Mouse (Mus musculus): ENCODE measurements around the gene St3gal5. TPM values are rescaled to one million over a fixed set of nuclear protein-coding genes. Genes with fewer than 3 reads are reported as not detected.
"Not testable (repeated sequence)": the region's sequence is repeated elsewhere in the genome, so short reads cannot be mapped to it uniquely, and the experiment has no call there.

The St3gal5 gene
- polyA plus RNA-seq, 1 experiment from 2014 or later = 33.0 TPM

GRCm38 (mm10) chr6:72060677-72061076, 36.7 kb upstream of the St3gal5 start:
- H3K27me3 ChIP-seq (ENCODE audit: control insufficient read depth, insufficient read depth, low read length); H3K27ac ChIP-seq (replicated peaks; ENCODE audit: low read depth, low read length); H3K36me3 ChIP-seq (ENCODE audit: control insufficient read depth, insufficient read depth, low read length); DNase-seq (ENCODE audit: low spot score); H3K4me2 ChIP-seq (ENCODE audit: low read depth, severe bottlenecking); ATAC-seq (ENCODE audit: insufficient number of reproducible peaks, low FRiP score, low TSS enrichment, low read depth); H3K9ac ChIP-seq (ENCODE audit: low read length); H3K4me3 ChIP-seq (ENCODE audit: low read depth, low read length); H3K9me3 ChIP-seq (ENCODE audit: control insufficient read depth, low read length); H3K4me1 ChIP-seq (ENCODE audit: control insufficient read depth, insufficient read depth, low read length): not testable (repeated sequence)
- WGBS = 82% methylated on average over 10 of the region's 10 CpGs

GRCm38 (mm10) chr6:72063718-72064117, 33.7 kb upstream of the St3gal5 start:
- 75% methylated on average over 6 of the region's 6 CpGs for WGBS
- no peak for DNase-seq (ENCODE audit: low spot score)
- no peak overlapping the region for H3K4me2 ChIP-seq (ENCODE audit: low read depth, severe bottlenecking)

GRCm38 (mm10) chr6:72065988-72066387, 31.4 kb upstream of the St3gal5 start:
- no peak overlapping the region for H3K4me2 ChIP-seq (ENCODE audit: low read depth, severe bottlenecking)
- H3K4me3 ChIP-seq (ENCODE audit: low read depth, low read length) = no peak overlapping the region
- H3K9ac ChIP-seq (ENCODE audit: low read length) = no peak overlapping the region
- H3K9me3 ChIP-seq (ENCODE audit: control insufficient read depth, low read length) = no peaks in the 10 kb centered on the region
- H3K27ac ChIP-seq (replicated peaks; ENCODE audit: low read depth, low read length) = no peak overlapping the region
- no peaks in the 10 kb centered on the region for H3K4me1 ChIP-seq (ENCODE audit: control insufficient read depth, insufficient read depth, low read length)
- no peak for ATAC-seq (ENCODE audit: insufficient number of reproducible peaks, low FRiP score, low TSS enrichment, low read depth)
- WGBS = 80% methylated on average over 9 of the region's 10 CpGs
- no peak for DNase-seq (ENCODE audit: low spot score)
- no peaks in the 10 kb centered on the region for H3K36me3 ChIP-seq (ENCODE audit: control insufficient read depth, insufficient read depth, low read length)
- H3K27me3 ChIP-seq (ENCODE audit: control insufficient read depth, insufficient read depth, low read length) = no peaks in the 10 kb centered on the region

More at GRCm38 (mm10) chr6:72063718-72064117, 33.7 kb upstream of the St3gal5 start:
- Histone ChIP-seq H3K9ac (ENCODE audit: low read length) (no peak overlapping the region), H3K27me3 (ENCODE audit: control insufficient read depth, insufficient read depth, low read length) (no peaks in the 10 kb centered on the region), H3K4me3 (ENCODE audit: low read depth, low read length) (no peak overlapping the region), H3K27ac (replicated peaks; ENCODE audit: low read depth, low read length) (no peak overlapping the region), H3K4me1 (ENCODE audit: control insufficient read depth, insufficient read depth, low read length) (no peaks in the 10 kb centered on the region), H3K9me3 (ENCODE audit: control insufficient read depth, low read length) (no peaks in the 10 kb centered on the region), H3K36me3 (ENCODE audit: control insufficient read depth, insufficient read depth, low read length) (no peaks in the 10 kb centered on the region)
- no peak for ATAC-seq (ENCODE audit: insufficient number of reproducible peaks, low FRiP score, low TSS enrichment, low read depth)

- WGBS = 95% methylated on average over 4 of the region's 4 CpGs
- H3K4me3 ChIP-seq (ENCODE audit: low read depth, low read length) = no peak overlapping the region
- ATAC-seq (ENCODE audit: insufficient number of reproducible peaks, low FRiP score, low TSS enrichment, low read depth) (no peak), DNase-seq (ENCODE audit: low spot score) (no peak)
- H3K4me2 ChIP-seq (ENCODE audit: low read depth, severe bottlenecking) = no peak overlapping the region
- H3K4me1 ChIP-seq (ENCODE audit: control insufficient read depth, insufficient read depth, low read length) = no peaks in the 10 kb centered on the region
- H3K27ac ChIP-seq (replicated peaks; ENCODE audit: low read depth, low read length) = no peak overlapping the region
- no peaks in the 10 kb centered on the region for H3K36me3 ChIP-seq (ENCODE audit: control insufficient read depth, insufficient read depth, low read length)
- H3K27me3 ChIP-seq (ENCODE audit: control insufficient read depth, insufficient read depth, low read length) = no peaks in the 10 kb centered on the region
- no peaks in the 10 kb centered on the region for H3K9me3 ChIP-seq (ENCODE audit: control insufficient read depth, low read length)
- no peak overlapping the region for H3K9ac ChIP-seq (ENCODE audit: low read length)
Measured at GRCm38 (mm10) chr6:72068436-72068835, 29.0 kb upstream of the St3gal5 start.

GRCm38 (mm10) chr6:72071281-72071870, 26.0 kb upstream of the St3gal5 start:
- DNase-seq (ENCODE audit: low spot score) (no peak), ATAC-seq (ENCODE audit: insufficient number of reproducible peaks, low FRiP score, low TSS enrichment, low read depth) (no peak)
- Histone ChIP-seq H3K36me3 (ENCODE audit: control insufficient read depth, insufficient read depth, low read length) (no peaks in the 10 kb centered on the region), H3K4me1 (ENCODE audit: control insufficient read depth, insufficient read depth, low read length) (no peaks in the 10 kb centered on the region), H3K9me3 (ENCODE audit: control insufficient read depth, low read length) (no peaks in the 10 kb centered on the region), H3K27ac (replicated peaks; ENCODE audit: low read depth, low read length) (no peak overlapping the region), H3K4me3 (ENCODE audit: low read depth, low read length) (no peak overlapping the region), H3K9ac (ENCODE audit: low read length) (no peak overlapping the region), H3K4me2 (ENCODE audit: low read depth, severe bottlenecking) (no peak overlapping the region), H3K27me3 (ENCODE audit: control insufficient read depth, insufficient read depth, low read length) (no peaks in the 10 kb centered on the region)
- WGBS = 74% methylated on average over 5 of the region's 5 CpGs

GRCm38 (mm10) chr6:72073781-72074180, 23.6 kb upstream of the St3gal5 start:
- Histone ChIP-seq H3K4me3 (ENCODE audit: low read depth, low read length) (no peak overlapping the region), H3K27me3 (ENCODE audit: control insufficient read depth, insufficient read depth, low read length) (no peaks in the 10 kb centered on the region), H3K4me1 (ENCODE audit: control insufficient read depth, insufficient read depth, low read length) (no peaks in the 10 kb centered on the region), H3K4me2 (ENCODE audit: low read depth, severe bottlenecking) (no peak overlapping the region), H3K9ac (ENCODE audit: low read length) (no peak overlapping the region), H3K36me3 (ENCODE audit: control insufficient read depth, insufficient read depth, low read length) (no peaks in the 10 kb centered on the region), H3K27ac (replicated peaks; ENCODE audit: low read depth, low read length) (no peak overlapping the region), H3K9me3 (ENCODE audit: control insufficient read depth, low read length) (no peaks in the 10 kb centered on the region)
- 88% methylated on average over 4 of the region's 4 CpGs for WGBS
- DNase-seq (ENCODE audit: low spot score) (no peak), ATAC-seq (ENCODE audit: insufficient number of reproducible peaks, low FRiP score, low TSS enrichment, low read depth) (no peak)

- no peaks in the 10 kb centered on the region for H3K4me1 ChIP-seq (ENCODE audit: control insufficient read depth, insufficient read depth, low read length)
- H3K4me3 ChIP-seq (ENCODE audit: low read depth, low read length) = no peak overlapping the region
- no peak overlapping the region for H3K27ac ChIP-seq (replicated peaks; ENCODE audit: low read depth, low read length)
- H3K4me2 ChIP-seq (ENCODE audit: low read depth, severe bottlenecking) = no peak overlapping the region
- 73% methylated on average over 9 of the region's 9 CpGs for WGBS
- no peaks in the 10 kb centered on the region for H3K27me3 ChIP-seq (ENCODE audit: control insufficient read depth, insufficient read depth, low read length)
- DNase-seq (ENCODE audit: low spot score) (no peak), ATAC-seq (ENCODE audit: insufficient number of reproducible peaks, low FRiP score, low TSS enrichment, low read depth) (no peak)
- H3K9me3 ChIP-seq (ENCODE audit: control insufficient read depth, low read length) = no peaks in the 10 kb centered on the region; the same call in 1 of the 2 replicates
- H3K9ac ChIP-seq (ENCODE audit: low read length) = no peak overlapping the region
- H3K36me3 ChIP-seq (ENCODE audit: control insufficient read depth, insufficient read depth, low read length) = no peaks in the 10 kb centered on the region
Measured at GRCm38 (mm10) chr6:72076512-72076911, 20.9 kb upstream of the St3gal5 start.

- WGBS = 85% methylated on average over 5 of the region's 5 CpGs
- ATAC-seq (ENCODE audit: insufficient number of reproducible peaks, low FRiP score, low TSS enrichment, low read depth) (no peak), DNase-seq (ENCODE audit: low spot score) (no peak)
- Histone ChIP-seq H3K36me3 (ENCODE audit: control insufficient read depth, insufficient read depth, low read length) (no peaks in the 10 kb centered on the region), H3K4me3 (ENCODE audit: low read depth, low read length) (no peak overlapping the region), H3K4me1 (ENCODE audit: control insufficient read depth, insufficient read depth, low read length) (no peaks in the 10 kb centered on the region), H3K9ac (ENCODE audit: low read length) (no peak overlapping the region), H3K27me3 (ENCODE audit: control insufficient read depth, insufficient read depth, low read length) (no peaks in the 10 kb centered on the region), H3K4me2 (ENCODE audit: low read depth, severe bottlenecking) (no peak overlapping the region), H3K9me3 (ENCODE audit: control insufficient read depth, low read length) (no peaks in the 10 kb centered on the region; the same call in 1 of the 2 replicates), H3K27ac (replicated peaks; ENCODE audit: low read depth, low read length) (no peak overlapping the region)
Measured at GRCm38 (mm10) chr6:72078178-72078577, 19.2 kb upstream of the St3gal5 start.

Data from limb, embryonic 11.5 days (tissue).